ENCODE assay signal across 12 mouse cellular contexts in genomic region chr4:59380478-59380877, GRCm38 (mm10). TPM values are rescaled to one million over a fixed set of nuclear protein-coding genes. Genes with fewer than 3 reads are reported as not detected.
A peak's percentile ranks its signal among the peaks of the same experiment; 100 is the strongest.
DNase-seq lines count a peak whose midpoint lies in the region; ATAC-seq and TF ChIP-seq lines count a peak whose summit lies in the region.
"Had no signal": no experiment of that assay in that cellular context is flagged by ENCODE, and none has a peak within 500 bp of the region (broad histone marks: within the 10 kb centered on the region; RNA-seq: fewer than 3 reads in every experiment).

No protein-coding gene starts in this region.

- no peak for TF ChIP-seq CTCF in left cerebral cortex, adult 2 months (IDR thresholded peaks at IDR 0.05)

- H3K36me3 ChIP-seq in forebrain, embryonic 13.5 days (ENCODE audit: poor library complexity, severe bottlenecking), result no peaks in the 10 kb centered on the region
- no peaks in the 10 kb centered on the region for H3K36me3 ChIP-seq in forebrain, embryonic 10.5 days (replicated peaks)
- H3K36me3 ChIP-seq in forebrain, embryonic 16.5 days (ENCODE audit: control insufficient read depth, insufficient read depth), result no peaks in the 10 kb centered on the region
- H3K36me3 ChIP-seq: heart, embryonic 12.5 days; heart, embryonic 15.5 days; hindbrain, embryonic 10.5 days; hindbrain, embryonic 13.5 days; intestine, embryonic 15.5 days had no signal

- no peak for DNase-seq in forebrain, embryonic 10.5 days (ENCODE audit: extremely low spot score, low spot score)
- DNase-seq in left cerebral cortex, adult 2 months (ENCODE audit: extremely low spot score in 1 of 2, low spot score in 2 of 2), result no peak
- no peak for DNase-seq in left cerebral cortex, postnatal 25 days (ENCODE audit: low spot score in 2 of 2)
- no peak for DNase-seq in spleen, adult 18-20 months

- no peaks in the 10 kb centered on the region for H3K27me3 ChIP-seq in forebrain, embryonic 13.5 days
- H3K27me3 ChIP-seq in forebrain, embryonic 10.5 days (ENCODE audit: poor library complexity, severe bottlenecking), result no peaks in the 10 kb centered on the region
- no peaks in the 10 kb centered on the region for H3K27me3 ChIP-seq in forebrain, embryonic 16.5 days (replicated peaks; ENCODE audit: control insufficient read depth, insufficient read depth, low read length)
- H3K27me3 ChIP-seq: heart, embryonic 12.5 days; heart, embryonic 15.5 days; intestine, embryonic 15.5 days had no signal

- no peaks in the 10 kb centered on the region for H3K9me3 ChIP-seq in forebrain, embryonic 13.5 days (replicated peaks)
- no peaks in the 10 kb centered on the region for H3K9me3 ChIP-seq in forebrain, embryonic 10.5 days
- H3K9me3 ChIP-seq in forebrain, embryonic 16.5 days (ENCODE audit: control insufficient read depth, low read length), result no peaks in the 10 kb centered on the region
- H3K9me3 ChIP-seq: heart, embryonic 12.5 days; heart, embryonic 15.5 days; hindbrain, embryonic 10.5 days; hindbrain, embryonic 13.5 days; intestine, embryonic 15.5 days had no signal

- no peak overlapping the region for H3K4me2 ChIP-seq in forebrain, embryonic 13.5 days
- no peak overlapping the region for H3K4me2 ChIP-seq in forebrain, embryonic 16.5 days (ENCODE audit: low read length)
- H3K4me2 ChIP-seq: heart, embryonic 12.5 days; heart, embryonic 15.5 days; hindbrain, embryonic 13.5 days; intestine, embryonic 15.5 days had no signal

- no peak overlapping the region for H3K27ac ChIP-seq in forebrain, embryonic 13.5 days
- no peak overlapping the region for H3K27ac ChIP-seq in forebrain, embryonic 10.5 days
- peak overlapping the region; percentile 53; the same call in 1 of the 2 replicates for H3K27ac ChIP-seq in left cerebral cortex, adult 2 months
- no peak overlapping the region for H3K27ac ChIP-seq in forebrain, embryonic 16.5 days (ENCODE audit: low read length)
- H3K27ac ChIP-seq: heart, embryonic 15.5 days; hindbrain, embryonic 10.5 days; hindbrain, embryonic 13.5 days; intestine, embryonic 15.5 days had no signal

- ATAC-seq in forebrain, embryonic 13.5 days, result peak; percentile 42; the same call in 1 of the 2 replicates
- peak; percentile 57 for ATAC-seq in forebrain, embryonic 16.5 days
- ATAC-seq: activated CD4-positive, CD25-positive, alpha-beta regulatory T cell, adult 4 months had no signal

- H3K4me1 ChIP-seq in forebrain, embryonic 13.5 days, result 0 out of 2 replicates have a peak, but pooled peaks cover 6% of the 10 kb centered on the region
- H3K4me1 ChIP-seq in forebrain, embryonic 10.5 days, result peaks cover 6% of the 10 kb centered on the region
- peaks cover 26% of the 10 kb centered on the region for H3K4me1 ChIP-seq in forebrain, embryonic 16.5 days (replicated peaks; ENCODE audit: control insufficient read depth, insufficient read depth, low read length)
- H3K4me1 ChIP-seq: intestine, embryonic 15.5 days had no signal

- intact Hi-C loops in left cerebral cortex, adult 2 months (cut with DNase I), result loop anchor here (5.0 kb wide), 3 partner anchors 82 to 492 kb away; no protein-coding TSS in a partner anchor
- intact Hi-C loops in left cerebral cortex, postnatal 25 days (cut with DNase I), result loop anchor here (5.0 kb wide), 2 partner anchors 167 to 402 kb away; partner anchors contain the start of gene Ptbp3

- no peak overlapping the region for H3K9ac ChIP-seq in forebrain, embryonic 13.5 days
- no peak overlapping the region for H3K9ac ChIP-seq in forebrain, embryonic 16.5 days (replicated peaks; ENCODE audit: low read depth, low read length)
- H3K9ac ChIP-seq: heart, embryonic 12.5 days; heart, embryonic 15.5 days; hindbrain, embryonic 13.5 days; intestine, embryonic 15.5 days had no signal

- no peak overlapping the region for H3K4me3 ChIP-seq in forebrain, embryonic 13.5 days
- no peak overlapping the region for H3K4me3 ChIP-seq in forebrain, embryonic 10.5 days
- H3K4me3 ChIP-seq in left cerebral cortex, adult 2 months, result no peak overlapping the region
- no peak overlapping the region for H3K4me3 ChIP-seq in forebrain, embryonic 16.5 days (replicated peaks; ENCODE audit: low read length)
- H3K4me3 ChIP-seq: heart, embryonic 12.5 days; heart, embryonic 15.5 days; hindbrain, embryonic 10.5 days; hindbrain, embryonic 13.5 days; intestine, embryonic 15.5 days had no signal

- 80% methylated on average over 4 of the region's 4 CpGs for WGBS in forebrain, embryonic 13.5 days
- 93% methylated on average over 4 of the region's 4 CpGs for WGBS in forebrain, embryonic 10.5 days
- WGBS in forebrain, embryonic 16.5 days, result 62% methylated on average over 4 of the region's 4 CpGs

RNA-seq across cellular contexts. Expression of gene Susd1, which starts 58.0 kb away (rescaled TPM):
- polyA plus RNA-seq in forebrain, embryonic 13.5 days (2015; fragmentation: Nextera tagmentation; extraction: Ambion mirVana), result 0.69 and 0.72 TPM in 2 replicates
- 2.3 TPM in 2 replicates for polyA plus RNA-seq in forebrain, embryonic 10.5 days (2016; fragmentation: Nextera tagmentation; extraction: Ambion mirVana)
- total RNA-seq in left cerebral cortex, adult 2 months (2021), result 1 to 10 TPM; 7.1 to 7.5 TPM
- total RNA-seq in left cerebral cortex, postnatal 25 days (2021), result 1 to 10 TPM; 7.0 to 9.1 TPM
- polyA plus RNA-seq in forebrain, embryonic 16.5 days (2015; fragmentation: Nextera tagmentation; extraction: Ambion mirVana), result 0.84 and 1.8 TPM in 2 replicates
